Mouse (Mus musculus): Measurements from ENCODE around the gene Topors.

GRCm38 (mm10) chr4:40253766-40254165 lies 15.9 kb downstream of the Topors start:
- no peak for TF ChIP-seq POLR2A (IDR thresholded peaks at IDR 0.05; ENCODE audit: borderline replicate concordance, low read depth, low read length)
- no peak for TF ChIP-seq CTCF (IDR thresholded peaks at IDR 0.05; ENCODE audit: low read depth, low read length)
